Mouse (Mus musculus) hindbrain, postnatal 0 days (tissue): ENCODE measurements around the gene Ebf1. TPM values are rescaled to one million over a fixed set of nuclear protein-coding genes. Genes with fewer than 3 reads are reported as not detected.

Experiments used
- ATAC-seq: fragments of 200-750 bp; cut with Nextera tagmentation; 2 replicates; pipeline ENCODE4 v1.8.0; 2017; ENCODE audit warnings: mild to moderate bottlenecking, moderate TSS enrichment, moderate library complexity
- DNase-seq: peaks from one replicate; pipeline ENCODE4 v3.0.0-alpha.2; 2015; ENCODE audit warnings: low spot score
- H3K27ac ChIP-seq: fragments of 300-500 bp; sonication (generic); 2 replicates; pipeline ENCODE4 v1.5.1; 2014; ENCODE audit warnings: mild to moderate bottlenecking
- H3K27me3 ChIP-seq: fragments of 300-500 bp; sonication (generic); 2 replicates; pipeline ENCODE4 v1.6.1; 2014; ENCODE audit warnings: low read length, mixed read lengths; ENCODE audit not compliant: insufficient read depth
- H3K36me3 ChIP-seq: fragments of 300-500 bp; sonication (generic); 2 replicates; pipeline ENCODE4 v1.6.1; 2014; ENCODE audit warnings: low read length, mixed read lengths; ENCODE audit not compliant: insufficient read depth
- H3K4me1 ChIP-seq: fragments of 300-500 bp; sonication (generic); 2 replicates; pipeline ENCODE4 v1.6.1; 2014; ENCODE audit warnings: antibody characterized with exemption, low read length, mixed read lengths; ENCODE audit not compliant: insufficient read depth
- H3K4me2 ChIP-seq: fragments of 300-500 bp; sonication (generic); 2 replicates; pipeline ENCODE4 v1.6.1; 2014; ENCODE audit warnings: low read depth, mild to moderate bottlenecking, low read length, moderate library complexity, mixed read lengths
- H3K4me3 ChIP-seq: fragments of 300-500 bp; sonication (generic); 2 replicates; pipeline ENCODE4 v1.5.1; 2014; ENCODE audit warnings: low read length
- H3K9ac ChIP-seq: fragments of 300-500 bp; sonication (generic); replicated peaks from 2 replicates; pipeline ENCODE4 v1.6.1; 2014; ENCODE audit warnings: mild to moderate bottlenecking, low read length, moderate library complexity, mixed read lengths
- H3K9me3 ChIP-seq: fragments of 300-500 bp; sonication (generic); 2 replicates; pipeline ENCODE4 v1.6.1; 2016; ENCODE audit warnings: low read length, mixed read lengths
- CTCF ChIP-seq: IDR thresholded peaks from 2 replicates; pipeline ENCODE4 v1.5.1; 2016; ENCODE audit warnings: antibody characterized with exemption, control low read depth, low read depth
- WGBS: fragments of 180-500 bp; shearing (Covaris S2); extraction: QIAGEN DNeasy Blood & Tissue Kit; methylation state at CpG from one replicate; pipeline ENCODE4 v1.1.7; 2014; 5-methylcytosine and 5-hydroxymethylcytosine counted together
- polyA plus RNA-seq: library from polyadenylated mRNA; unstranded; fragments of >200 nt; fragmentation: Nextera tagmentation; extraction: Ambion mirVana; gene quantifications from 2 replicates; pipeline ENCODE4 v1.2.1, GENCODE M21; 2015
- total RNA-seq: library from RNA; depleted of rRNA; stranded (reverse); fragments of >200 nt; gene quantifications from 2 replicates; pipeline ENCODE4 v1.2.3, GENCODE M21; 2014

The Ebf1 gene
- total and polyA plus RNA-seq, 2 experiments from 2014 or later, result 67.1 to 71.7 TPM

- Histone ChIP-seq H3K27ac (no peak overlapping the region), H3K27me3 (no peaks in the 10 kb centered on the region), H3K36me3 (no peaks in the 10 kb centered on the region), H3K9me3 (no peaks in the 10 kb centered on the region), H3K9ac (no peak overlapping the region), H3K4me2 (no peak overlapping the region), H3K4me1 (peaks cover 5% of the 10 kb centered on the region; the same call in 1 of the 2 replicates), H3K4me3 (no peak overlapping the region)
- no peak for TF ChIP-seq CTCF
- 64% methylated on average over 4 of the region's 4 CpGs for WGBS
- DNase-seq (no peak), ATAC-seq (no peak)
Measured at GRCm38 (mm10) chr11:44815991-44816390, 198.9 kb downstream of the Ebf1 start.

GRCm38 (mm10) chr11:44822312-44822711, 205.2 kb downstream of the Ebf1 start:
- no peak overlapping the region for H3K9ac ChIP-seq
- H3K4me2 ChIP-seq, result no peak overlapping the region
- H3K36me3 ChIP-seq, result no peaks in the 10 kb centered on the region
- DNase-seq (no peak), ATAC-seq (no peak)
- H3K9me3 ChIP-seq, result no peaks in the 10 kb centered on the region
- TF ChIP-seq CTCF, result no peak
- H3K4me1 ChIP-seq, result no peaks in the 10 kb centered on the region
- no peak overlapping the region for H3K4me3 ChIP-seq
- H3K27me3 ChIP-seq, result no peaks in the 10 kb centered on the region
- H3K27ac ChIP-seq, result no peak overlapping the region

- H3K4me1 ChIP-seq, result peaks cover 15% of the 10 kb centered on the region; the same call in 1 of the 2 replicates
- H3K27ac ChIP-seq, result no peak overlapping the region
- peak overlapping the region; percentile 48 for H3K4me2 ChIP-seq
- H3K27me3 ChIP-seq, result no peaks in the 10 kb centered on the region
- H3K9me3 ChIP-seq, result no peaks in the 10 kb centered on the region
- ATAC-seq (peak; percentile 56; the same call in 1 of the 2 replicates), DNase-seq (peak; percentile 40)
- no peaks in the 10 kb centered on the region for H3K36me3 ChIP-seq
- peak; percentile 46 for TF ChIP-seq CTCF
- H3K9ac ChIP-seq, result peak overlapping the region; percentile 25; the same call in 1 of the 2 replicates
- no peak overlapping the region for H3K4me3 ChIP-seq
- 13% methylated on average over 14 of the region's 14 CpGs for WGBS
Measured at GRCm38 (mm10) chr11:44832227-44832939, 215.3 kb downstream of the Ebf1 start.

- H3K27ac ChIP-seq, result peak overlapping the region; percentile 26; the same call in 1 of the 2 replicates
- peak overlapping the region; percentile 48 for H3K4me2 ChIP-seq
- H3K9me3 ChIP-seq, result no peaks in the 10 kb centered on the region
- ATAC-seq (no peak), DNase-seq (no peak)
- H3K9ac ChIP-seq, result peak overlapping the region; percentile 25; the same call in 1 of the 2 replicates
- peak overlapping the region; percentile 19 for H3K4me3 ChIP-seq
- TF ChIP-seq CTCF, result no peak
- H3K27me3 ChIP-seq, result no peaks in the 10 kb centered on the region
- H3K36me3 ChIP-seq, result no peaks in the 10 kb centered on the region
- 4% methylated on average over 4 of the region's 4 CpGs for WGBS
- peaks cover 15% of the 10 kb centered on the region; the same call in 1 of the 2 replicates for H3K4me1 ChIP-seq
Measured at GRCm38 (mm10) chr11:44832940-44833254, 215.8 kb downstream of the Ebf1 start.

- peak overlapping the region; percentile 26; the same call in 1 of the 2 replicates for H3K27ac ChIP-seq
- TF ChIP-seq CTCF, result peak; percentile 44
- peak overlapping the region; percentile 19 for H3K4me3 ChIP-seq
- WGBS, result 18% methylated on average over 18 of the region's 18 CpGs
- H3K36me3 ChIP-seq, result no peaks in the 10 kb centered on the region
- peaks cover 19% of the 10 kb centered on the region; the same call in 1 of the 2 replicates for H3K4me1 ChIP-seq
- DNase-seq (peak; percentile 82), ATAC-seq (no peak)
- no peaks in the 10 kb centered on the region for H3K27me3 ChIP-seq
- no peaks in the 10 kb centered on the region for H3K9me3 ChIP-seq
- no peak overlapping the region for H3K9ac ChIP-seq
- H3K4me2 ChIP-seq, result peak overlapping the region; percentile 48
Measured at GRCm38 (mm10) chr11:44833351-44833996, 216.4 kb downstream of the Ebf1 start.

- no peak for TF ChIP-seq CTCF
- WGBS, result 43% methylated on average over 5 of the region's 5 CpGs
- no peak overlapping the region for H3K4me2 ChIP-seq
- no peaks in the 10 kb centered on the region for H3K27me3 ChIP-seq
- no peak overlapping the region for H3K4me3 ChIP-seq
- no peak overlapping the region for H3K9ac ChIP-seq
- H3K27ac ChIP-seq, result no peak overlapping the region
- peaks cover 19% of the 10 kb centered on the region; the same call in 1 of the 2 replicates for H3K4me1 ChIP-seq
- H3K36me3 ChIP-seq, result no peaks in the 10 kb centered on the region
- DNase-seq, result no peak
- ATAC-seq, result no peak
- no peaks in the 10 kb centered on the region for H3K9me3 ChIP-seq
Measured at GRCm38 (mm10) chr11:44835166-44835565, 218.0 kb downstream of the Ebf1 start.

GRCm38 (mm10) chr11:44837592-44837991, 220.5 kb downstream of the Ebf1 start:
- Histone ChIP-seq H3K9ac (no peak overlapping the region), H3K9me3 (no peaks in the 10 kb centered on the region), H3K4me2 (no peak overlapping the region), H3K27me3 (no peaks in the 10 kb centered on the region), H3K36me3 (no peaks in the 10 kb centered on the region), H3K4me1 (peaks cover 10% of the 10 kb centered on the region; the same call in 1 of the 2 replicates), H3K4me3 (no peak overlapping the region), H3K27ac (no peak overlapping the region)
- DNase-seq (no peak), ATAC-seq (no peak)
- TF ChIP-seq CTCF, result no peak
- 61% methylated on average over 2 of the region's 2 CpGs for WGBS
